In the genomic region with DNA sequence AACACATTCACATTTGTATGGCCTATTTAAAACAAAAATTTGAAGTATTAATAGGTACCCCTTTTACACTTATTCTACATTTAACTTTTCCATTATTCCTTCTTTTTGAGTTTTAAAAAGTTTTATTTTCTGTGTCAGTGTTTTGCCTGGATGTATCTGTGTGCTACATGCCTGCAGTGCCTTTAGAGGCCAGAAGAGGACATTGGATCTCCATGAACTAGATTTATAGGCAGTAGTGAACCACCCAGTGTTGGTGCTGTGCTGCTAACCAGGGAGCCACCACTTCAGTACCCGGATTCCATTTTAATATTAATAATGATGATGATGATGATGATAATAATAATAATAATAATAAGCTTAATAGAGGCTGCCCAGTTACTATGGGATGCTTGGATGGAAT, we compare ENCODE assay signal across 9 mouse cellular contexts. TPM values are rescaled to one million over a fixed set of nuclear protein-coding genes. Genes with fewer than 3 reads are reported as not detected.
DNase-seq lines count a peak whose midpoint lies in the region; ATAC-seq and TF ChIP-seq lines count a peak whose summit lies in the region.
"Had no signal": no experiment of that assay in that cellular context is flagged by ENCODE, and none has a peak within 500 bp of the region (broad histone marks: within the 10 kb centered on the region; RNA-seq: fewer than 3 reads in every experiment).

No protein-coding gene starts in this region.

- no peak overlapping the region for H3K4me3 ChIP-seq in gastrocnemius, adult 2 months
- no peak overlapping the region for H3K4me3 ChIP-seq in midbrain, postnatal 0 days (ENCODE audit: low read depth, low read length)
- no peak overlapping the region for H3K4me3 ChIP-seq in midbrain, embryonic 16.5 days (ENCODE audit: low read depth, low read length)
- H3K4me3 ChIP-seq in stomach, postnatal 0 days (ENCODE audit: low read depth, low read length), result no peak overlapping the region
- no peak overlapping the region for H3K4me3 ChIP-seq in limb, embryonic 10.5 days

- 36% methylated on average over 1 of the region's 1 CpGs for WGBS in midbrain, postnatal 0 days
- WGBS in midbrain, embryonic 16.5 days, result 35% methylated on average over 1 of the region's 1 CpGs
- WGBS in stomach, postnatal 0 days, result 25% methylated on average over 1 of the region's 1 CpGs
- WGBS in limb, embryonic 10.5 days, result 35% methylated on average over 1 of the region's 1 CpGs

- DNase-seq in gastrocnemius, adult 2 months, result no peak
- no peak for DNase-seq in gastrocnemius, postnatal 25 days
- DNase-seq in midbrain, postnatal 0 days (ENCODE audit: low spot score), result peak; percentile 27
- peak; percentile 23 for DNase-seq in embryo, embryonic 10.5 days (ENCODE audit: low spot score)
- DNase-seq in stomach, postnatal 0 days (ENCODE audit: low spot score), result no peak
- DNase-seq in cerebellum, postnatal 14 days, result no peak
- DNase-seq in limb, embryonic 10.5 days (ENCODE audit: low spot score), result no peak
- DNase-seq: cerebellum, adult 9-10 months had no signal

- no peak overlapping the region for H3K9ac ChIP-seq in midbrain, postnatal 0 days (replicated peaks; ENCODE audit: low read length, poor library complexity, severe bottlenecking)
- H3K9ac ChIP-seq in midbrain, embryonic 16.5 days (ENCODE audit: low read depth, low read length), result no peak overlapping the region
- H3K9ac ChIP-seq in stomach, postnatal 0 days (ENCODE audit: low read length), result no peak overlapping the region

- no peaks in the 10 kb centered on the region for H3K27me3 ChIP-seq in midbrain, postnatal 0 days (ENCODE audit: insufficient read depth, low read length)
- no peaks in the 10 kb centered on the region for H3K27me3 ChIP-seq in midbrain, embryonic 16.5 days (ENCODE audit: control insufficient read depth, insufficient read depth, low read depth, low read length)
- H3K27me3 ChIP-seq in stomach, postnatal 0 days (ENCODE audit: control insufficient read depth, insufficient read depth, low read length), result no peaks in the 10 kb centered on the region
- H3K27me3 ChIP-seq in limb, embryonic 10.5 days (ENCODE audit: low read depth, poor library complexity, severe bottlenecking), result no peaks in the 10 kb centered on the region

- TF ChIP-seq CTCF in gastrocnemius, adult 2 months (IDR thresholded peaks at IDR 0.05), result peak; percentile 42
- peak; percentile 60 for TF ChIP-seq CTCF in midbrain, postnatal 0 days (IDR thresholded peaks at IDR 0.05)
- TF ChIP-seq CTCF in stomach, postnatal 0 days (IDR thresholded peaks at IDR 0.05; ENCODE audit: low read depth), result peak; percentile 76

- intact Hi-C loops in gastrocnemius, adult 2 months (cut with DNase I), result no loop called here

- no peak for ATAC-seq in midbrain, postnatal 0 days (ENCODE audit: low FRiP score)
- no peak for ATAC-seq in midbrain, embryonic 16.5 days
- ATAC-seq in stomach, postnatal 0 days (ENCODE audit: low FRiP score, low TSS enrichment), result no peak

- H3K9me3 ChIP-seq in midbrain, postnatal 0 days (ENCODE audit: low read length), result no peaks in the 10 kb centered on the region
- no peaks in the 10 kb centered on the region for H3K9me3 ChIP-seq in midbrain, embryonic 16.5 days (replicated peaks; ENCODE audit: control insufficient read depth, low read length, poor library complexity, severe bottlenecking)
- H3K9me3 ChIP-seq in stomach, postnatal 0 days (ENCODE audit: control insufficient read depth, low read length), result no peaks in the 10 kb centered on the region
- H3K9me3 ChIP-seq in limb, embryonic 10.5 days (replicated peaks), result no peaks in the 10 kb centered on the region

- H3K4me1 ChIP-seq in midbrain, postnatal 0 days (ENCODE audit: insufficient read depth, low read length), result no peaks in the 10 kb centered on the region
- no peaks in the 10 kb centered on the region for H3K4me1 ChIP-seq in midbrain, embryonic 16.5 days (ENCODE audit: control insufficient read depth, insufficient read depth, low read length)
- H3K4me1 ChIP-seq in stomach, postnatal 0 days (replicated peaks; ENCODE audit: control insufficient read depth, insufficient read depth), result no peaks in the 10 kb centered on the region
- no peaks in the 10 kb centered on the region for H3K4me1 ChIP-seq in limb, embryonic 10.5 days

- no peak overlapping the region for H3K4me2 ChIP-seq in midbrain, postnatal 0 days (ENCODE audit: low read depth, low read length, poor library complexity, severe bottlenecking)
- H3K4me2 ChIP-seq in midbrain, embryonic 16.5 days (ENCODE audit: low read length), result no peak overlapping the region
- H3K4me2 ChIP-seq in stomach, postnatal 0 days (replicated peaks; ENCODE audit: low read depth), result no peak overlapping the region

- no peak for TF ChIP-seq EP300 in stomach, postnatal 0 days (optimal IDR thresholded peaks at IDR 0.05)

- H3K36me3 ChIP-seq in midbrain, postnatal 0 days (ENCODE audit: insufficient read depth, low read length), result no peaks in the 10 kb centered on the region
- no peaks in the 10 kb centered on the region for H3K36me3 ChIP-seq in midbrain, embryonic 16.5 days (ENCODE audit: control insufficient read depth, insufficient read depth, low read length)
- H3K36me3 ChIP-seq in stomach, postnatal 0 days (ENCODE audit: control insufficient read depth, insufficient read depth, low read length), result no peaks in the 10 kb centered on the region
- no peaks in the 10 kb centered on the region for H3K36me3 ChIP-seq in limb, embryonic 10.5 days

- no peak overlapping the region for H3K27ac ChIP-seq in gastrocnemius, adult 2 months
- H3K27ac ChIP-seq in midbrain, postnatal 0 days (ENCODE audit: low read depth, low read length), result no peak overlapping the region
- H3K27ac ChIP-seq in midbrain, embryonic 16.5 days (ENCODE audit: low read length), result no peak overlapping the region
- H3K27ac ChIP-seq in stomach, postnatal 0 days (replicated peaks), result no peak overlapping the region
- H3K27ac ChIP-seq in limb, embryonic 10.5 days, result no peak overlapping the region

RNA-seq across cellular contexts. Expression of a gene that starts 8.3 kb away (rescaled TPM):
- 10 to 100 TPM; 29.1 to 34.0 TPM for total RNA-seq in gastrocnemius, adult 2 months (2021)
- 10 to 100 TPM; 40.0 to 45.3 TPM for total RNA-seq in gastrocnemius, postnatal 25 days (2021)
- total RNA-seq in midbrain, postnatal 0 days (2014; rRNA removed), result 159 and 160 TPM in 2 replicates
- 8.0 and 9.5 TPM in 2 replicates for polyA plus RNA-seq in midbrain, postnatal 0 days (2015; fragmentation: Nextera tagmentation; extraction: Ambion mirVana)
- 3.3 and 4.4 TPM in 2 replicates for polyA plus RNA-seq in midbrain, embryonic 16.5 days (2015; fragmentation: Nextera tagmentation; extraction: Ambion mirVana)
- polyA plus RNA-seq in stomach, postnatal 0 days (2015; fragmentation: Nextera tagmentation; extraction: Ambion mirVana), result 5.9 and 9.1 TPM in 2 replicates
- polyA plus RNA-seq in limb, embryonic 10.5 days (2016; fragmentation: Nextera tagmentation; extraction: Ambion mirVana), result 19.6 and 20.6 TPM in 2 replicates

RNA-seq across cellular contexts. Expression of a gene that starts 9.7 kb away (rescaled TPM):
- total RNA-seq in gastrocnemius, adult 2 months (2021), result 10 to 100 TPM; 10.8 to 17.5 TPM
- 10 to 100 TPM; 18.0 to 18.2 TPM for total RNA-seq in gastrocnemius, postnatal 25 days (2021)
- total RNA-seq in midbrain, postnatal 0 days (2014; rRNA removed), result 75.1 and 75.2 TPM in 2 replicates
- 0.32 and 0.33 TPM in 2 replicates for polyA plus RNA-seq in midbrain, postnatal 0 days (2015; fragmentation: Nextera tagmentation; extraction: Ambion mirVana)
- polyA plus RNA-seq in midbrain, embryonic 16.5 days (2015; fragmentation: Nextera tagmentation; extraction: Ambion mirVana), result 1.0 and 1.4 TPM in 2 replicates
- polyA plus RNA-seq in stomach, postnatal 0 days (2015; fragmentation: Nextera tagmentation; extraction: Ambion mirVana), result 0.64 and 0.73 TPM in 2 replicates
- 2.3 and 4.2 TPM in 2 replicates for polyA plus RNA-seq in limb, embryonic 10.5 days (2016; fragmentation: Nextera tagmentation; extraction: Ambion mirVana)

RNA-seq across cellular contexts. Expression of a gene that starts 49.3 kb away (rescaled TPM):
- total RNA-seq in gastrocnemius, adult 2 months (2021), result 10 to 100 TPM; 31.0 to 36.0 TPM
- 10 to 100 TPM; 35.7 to 38.0 TPM for total RNA-seq in gastrocnemius, postnatal 25 days (2021)
- 900 and 1,141 TPM in 2 replicates for total RNA-seq in midbrain, postnatal 0 days (2014; rRNA removed)
- polyA plus RNA-seq in midbrain, postnatal 0 days (2015; fragmentation: Nextera tagmentation; extraction: Ambion mirVana), result 18.0 and 18.8 TPM in 2 replicates
- 21.8 and 27.6 TPM in 2 replicates for polyA plus RNA-seq in midbrain, embryonic 16.5 days (2015; fragmentation: Nextera tagmentation; extraction: Ambion mirVana)
- 32.0 and 48.7 TPM in 2 replicates for polyA plus RNA-seq in stomach, postnatal 0 days (2015; fragmentation: Nextera tagmentation; extraction: Ambion mirVana)
- polyA plus RNA-seq in limb, embryonic 10.5 days (2016; fragmentation: Nextera tagmentation; extraction: Ambion mirVana), result 109 and 120 TPM in 2 replicates

RNA-seq across cellular contexts. Expression of a gene that starts 53.1 kb away (rescaled TPM):
- total RNA-seq in gastrocnemius, adult 2 months (2021), result under 1 TPM; 0.84 to 0.92 TPM
- 1 to 10 TPM in 1 of 2 experiments, under 1 TPM in 1; 0.84 to 2.0 TPM for total RNA-seq in gastrocnemius, postnatal 25 days (2021)
- total RNA-seq in midbrain, postnatal 0 days (2014; rRNA removed), result 16.6 and 45.8 TPM in 2 replicates
- polyA plus RNA-seq in midbrain, postnatal 0 days (2015; fragmentation: Nextera tagmentation; extraction: Ambion mirVana), result 0.21 and 0.28 TPM in 2 replicates
- 0.23 and 0.32 TPM in 2 replicates for polyA plus RNA-seq in midbrain, embryonic 16.5 days (2015; fragmentation: Nextera tagmentation; extraction: Ambion mirVana)
- 0.57 and 0.74 TPM in 2 replicates for polyA plus RNA-seq in stomach, postnatal 0 days (2015; fragmentation: Nextera tagmentation; extraction: Ambion mirVana)
- polyA plus RNA-seq in limb, embryonic 10.5 days (2016; fragmentation: Nextera tagmentation; extraction: Ambion mirVana), result 0.60 and 0.98 TPM in 2 replicates

RNA-seq across cellular contexts. Expression of a gene that starts 53.3 kb away (rescaled TPM):
- total RNA-seq in gastrocnemius, adult 2 months (2021), result 10 to 100 TPM; 59.1 to 76.4 TPM
- total RNA-seq in gastrocnemius, postnatal 25 days (2021), result 10 to 100 TPM; 67.0 to 81.6 TPM
- 66.3 and 125 TPM in 2 replicates for total RNA-seq in midbrain, postnatal 0 days (2014; rRNA removed)
- 23.7 and 28.6 TPM in 2 replicates for polyA plus RNA-seq in midbrain, postnatal 0 days (2015; fragmentation: Nextera tagmentation; extraction: Ambion mirVana)
- polyA plus RNA-seq in midbrain, embryonic 16.5 days (2015; fragmentation: Nextera tagmentation; extraction: Ambion mirVana), result 14.9 and 17.1 TPM in 2 replicates
- 105 and 115 TPM in 2 replicates for polyA plus RNA-seq in stomach, postnatal 0 days (2015; fragmentation: Nextera tagmentation; extraction: Ambion mirVana)
- polyA plus RNA-seq in limb, embryonic 10.5 days (2016; fragmentation: Nextera tagmentation; extraction: Ambion mirVana), result 16.9 and 17.0 TPM in 2 replicates

Comparison
In these comparisons a context has a peak if more than half of its experiments do, and no peak if none do; other contexts are left out.
1. DNase-seq: peak in midbrain, postnatal 0 days (single experiment) and embryo, embryonic 10.5 days (single experiment); none in gastrocnemius, adult 2 months (single experiment), gastrocnemius, postnatal 25 days (single experiment), stomach, postnatal 0 days (single experiment), cerebellum, postnatal 14 days (0 of 2) and limb, embryonic 10.5 days (single experiment).
2. Peak in every context shown above with its lines, with median percentiles within 50 percentile points of each other: CTCF ChIP-seq.